Mouse (Mus musculus) embryonic facial prominence, embryonic 10.5 days (tissue): Measurements from ENCODE around the gene Rph3al. TPM values are rescaled to one million over a fixed set of nuclear protein-coding genes. Genes with fewer than 3 reads are reported as not detected.

ENCODE experiments used
- DNase-seq: peaks from one replicate; pipeline ENCODE4 v3.0.0-alpha.2; 2017; ENCODE audit warnings: low spot score
- H3K27ac ChIP-seq: fragments of 300-500 bp; sonication (generic); replicated peaks from 2 replicates; pipeline ENCODE4 v1.5.1; 2016; ENCODE audit warnings: mild to moderate bottlenecking
- H3K27me3 ChIP-seq: fragments of 300-500 bp; sonication (generic); replicated peaks from 2 replicates; pipeline ENCODE4 v1.6.1; 2016; ENCODE audit warnings: low read depth, mild to moderate bottlenecking; ENCODE audit not compliant: poor library complexity, severe bottlenecking
- H3K36me3 ChIP-seq: fragments of 300-500 bp; sonication (generic); replicated peaks from 2 replicates; pipeline ENCODE4 v1.6.1; 2016; ENCODE audit warnings: mild to moderate bottlenecking, moderate library complexity
- H3K4me1 ChIP-seq: fragments of 300-500 bp; sonication (generic); 2 replicates; pipeline ENCODE4 v1.6.1; 2016
- H3K4me3 ChIP-seq: fragments of 300-500 bp; sonication (generic); 2 replicates; pipeline ENCODE4 v1.5.1; 2016; ENCODE audit warnings: mild to moderate bottlenecking, moderate library complexity
- H3K9me3 ChIP-seq: fragments of 300-500 bp; sonication (generic); 2 replicates; pipeline ENCODE4 v1.6.1; 2016; ENCODE audit warnings: mild to moderate bottlenecking
- WGBS: fragments of 180-500 bp; shearing (Covaris S2); methylation state at CpG from one replicate; pipeline ENCODE4 v1.1.7; 2016; 5-methylcytosine and 5-hydroxymethylcytosine counted together
- polyA plus RNA-seq: library from polyadenylated mRNA; unstranded; fragments of >200 nt; fragmentation: Nextera tagmentation; extraction: Ambion mirVana; gene quantifications from 2 replicates; pipeline ENCODE4 v1.2.1, GENCODE M21; 2016

The Rph3al gene
- polyA plus RNA-seq, 1 experiment from 2014 or later, result 3.5 TPM

DNA sequence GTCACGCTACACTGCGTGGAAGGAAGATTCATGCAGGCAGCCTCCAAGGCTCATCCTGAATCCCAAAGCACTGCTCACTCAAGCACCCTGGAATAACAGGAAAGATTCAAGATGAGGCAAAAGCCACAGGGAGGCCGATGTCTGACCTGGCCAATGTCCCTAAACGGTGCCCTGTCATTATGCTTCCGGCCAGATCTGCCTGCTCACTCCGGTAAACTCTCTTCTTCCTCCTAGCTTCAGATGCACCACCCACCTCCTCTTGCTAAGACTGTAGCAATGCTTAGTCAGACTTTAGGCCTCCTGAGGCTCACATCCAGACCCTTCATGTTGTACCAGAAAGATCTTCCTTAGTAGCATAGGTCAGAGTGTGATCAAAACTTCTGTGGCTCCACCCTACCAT, 19.1 kb downstream of the Rph3al start:
- H3K4me1 ChIP-seq, result peaks cover 30% of the 10 kb centered on the region
- H3K36me3 ChIP-seq, result no peaks in the 10 kb centered on the region
- H3K27ac ChIP-seq, result no peak overlapping the region
- H3K4me3 ChIP-seq, result no peak overlapping the region
- H3K27me3 ChIP-seq, result 0 out of 2 replicates have a peak, but pooled peaks cover 3% of the 10 kb centered on the region
- no peak for DNase-seq
- 93% methylated on average over 6 of the region's 6 CpGs for WGBS
- H3K9me3 ChIP-seq, result no peaks in the 10 kb centered on the region

GRCm38 (mm10) chr11:75917340-75917739, 20.9 kb downstream of the Rph3al start:
- 86% methylated on average over 3 of the region's 3 CpGs for WGBS
- Histone ChIP-seq H3K36me3 (no peaks in the 10 kb centered on the region), H3K9me3 (no peaks in the 10 kb centered on the region), H3K27ac (no peak overlapping the region), H3K4me1 (peaks cover 26% of the 10 kb centered on the region), H3K27me3 (no peaks in the 10 kb centered on the region), H3K4me3 (no peak overlapping the region)
- DNase-seq, result no peak

- 70% methylated on average over 3 of the region's 3 CpGs for WGBS
- DNase-seq, result peak; percentile 28
Measured at GRCm38 (mm10) chr11:75913953-75914352, 24.3 kb downstream of the Rph3al start.

GRCm38 (mm10) chr11:75912944-75913657, 25.1 kb downstream of the Rph3al start:
- Histone ChIP-seq H3K9me3 (peaks cover 9% of the 10 kb centered on the region; the same call in 1 of the 2 replicates), H3K36me3 (no peaks in the 10 kb centered on the region), H3K27me3 (no peaks in the 10 kb centered on the region), H3K4me1 (peaks cover 11% of the 10 kb centered on the region; the same call in 1 of the 2 replicates), H3K4me3 (no peak overlapping the region), H3K27ac (no peak overlapping the region)
- peak; percentile 82 for DNase-seq
- 56% methylated on average over 10 of the region's 10 CpGs for WGBS

More at GRCm38 (mm10) chr11:75913953-75914352, 24.3 kb downstream of the Rph3al start:
- H3K4me3 ChIP-seq, result no peak overlapping the region
- H3K9me3 ChIP-seq, result peaks cover 9% of the 10 kb centered on the region; the same call in 1 of the 2 replicates
- H3K36me3 ChIP-seq, result no peaks in the 10 kb centered on the region
- H3K27me3 ChIP-seq, result no peaks in the 10 kb centered on the region
- H3K27ac ChIP-seq, result no peak overlapping the region
- peaks cover 11% of the 10 kb centered on the region; the same call in 1 of the 2 replicates for H3K4me1 ChIP-seq

- H3K27me3 ChIP-seq, result no peaks in the 10 kb centered on the region
- WGBS, result 92% methylated on average over 1 of the region's 1 CpGs
- H3K27ac ChIP-seq, result no peak overlapping the region
- no peak overlapping the region for H3K4me3 ChIP-seq
- peaks cover 19% of the 10 kb centered on the region for H3K4me1 ChIP-seq
- no peak for DNase-seq
- no peaks in the 10 kb centered on the region for H3K36me3 ChIP-seq
- H3K9me3 ChIP-seq, result peaks cover 9% of the 10 kb centered on the region; the same call in 1 of the 2 replicates
Measured at GRCm38 (mm10) chr11:75911962-75912361, 26.3 kb downstream of the Rph3al start.

- no peak for DNase-seq
- H3K4me1 ChIP-seq, result peaks cover 22% of the 10 kb centered on the region
- peaks cover 9% of the 10 kb centered on the region; the same call in 1 of the 2 replicates for H3K9me3 ChIP-seq
- no peak overlapping the region for H3K4me3 ChIP-seq
- no peaks in the 10 kb centered on the region for H3K36me3 ChIP-seq
- no peak overlapping the region for H3K27ac ChIP-seq
- H3K27me3 ChIP-seq, result no peaks in the 10 kb centered on the region
- WGBS, result 89% methylated on average over 9 of the region's 9 CpGs
Measured at GRCm38 (mm10) chr11:75909702-75910429, 28.4 kb downstream of the Rph3al start.

DNA sequence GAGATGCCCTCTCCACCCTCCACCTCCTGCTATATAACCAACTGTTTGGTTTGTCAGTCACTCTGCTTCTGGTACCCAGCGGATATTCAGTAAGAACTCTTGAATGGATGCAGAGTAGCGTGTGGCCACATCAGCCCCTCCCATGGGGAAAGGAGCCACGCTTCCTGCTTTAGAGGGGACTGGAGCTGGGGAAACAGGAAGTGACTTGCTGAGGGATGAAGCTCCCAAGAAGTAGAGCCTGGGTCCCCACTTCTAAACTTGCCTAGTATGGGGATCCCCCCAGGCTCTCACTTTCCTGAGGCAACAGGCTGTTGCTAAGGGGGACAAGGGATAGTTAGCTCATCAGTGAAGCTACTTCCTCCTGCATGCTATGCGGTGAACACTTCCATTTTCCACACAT, 30.8 kb downstream of the Rph3al start:
- DNase-seq, result no peak
- Histone ChIP-seq H3K36me3 (no peaks in the 10 kb centered on the region), H3K4me3 (no peak overlapping the region), H3K9me3 (peaks cover 9% of the 10 kb centered on the region; the same call in 1 of the 2 replicates), H3K4me1 (peaks cover 27% of the 10 kb centered on the region), H3K27ac (no peak overlapping the region), H3K27me3 (no peaks in the 10 kb centered on the region)
- 71% methylated on average over 4 of the region's 4 CpGs for WGBS

- 50% methylated on average over 12 of the region's 12 CpGs for WGBS
- H3K36me3 ChIP-seq, result no peaks in the 10 kb centered on the region
- DNase-seq, result no peak
- H3K27ac ChIP-seq, result no peak overlapping the region
- H3K4me3 ChIP-seq, result no peak overlapping the region
- no peaks in the 10 kb centered on the region for H3K27me3 ChIP-seq
- H3K9me3 ChIP-seq, result peaks cover 4% of the 10 kb centered on the region; the same call in 1 of the 2 replicates
- peaks cover 29% of the 10 kb centered on the region for H3K4me1 ChIP-seq
Measured at GRCm38 (mm10) chr11:75906556-75906955, 31.7 kb downstream of the Rph3al start.

DNA sequence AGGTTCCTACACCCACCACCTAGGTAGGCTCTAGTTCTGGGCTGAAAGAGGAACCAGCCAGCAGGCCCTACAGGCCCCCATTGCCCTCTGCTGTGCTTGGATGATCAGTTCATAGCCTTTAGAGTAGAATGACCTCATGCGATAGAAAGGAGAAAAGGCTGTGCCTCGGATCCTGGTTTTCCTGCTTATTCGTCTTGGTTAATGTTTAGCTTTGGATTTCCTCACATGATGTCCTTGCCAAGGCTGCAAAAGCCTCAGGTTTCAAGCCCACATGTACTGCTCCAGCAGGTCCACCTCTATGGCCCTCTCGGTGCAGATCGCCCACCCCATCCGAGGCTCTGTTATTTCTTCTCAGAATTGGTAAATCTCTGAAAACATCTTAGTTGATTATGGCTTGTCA, 33.2 kb downstream of the Rph3al start:
- peaks cover 5% of the 10 kb centered on the region; the same call in 1 of the 2 replicates for H3K27me3 ChIP-seq
- H3K9me3 ChIP-seq, result no peaks in the 10 kb centered on the region
- 81% methylated on average over 6 of the region's 6 CpGs for WGBS
- H3K4me3 ChIP-seq, result no peak overlapping the region
- DNase-seq, result no peak
- H3K36me3 ChIP-seq, result no peaks in the 10 kb centered on the region
- H3K27ac ChIP-seq, result peak overlapping the region; percentile 52
- H3K4me1 ChIP-seq, result peaks cover 37% of the 10 kb centered on the region

- DNase-seq, result peak; percentile 22
- peak overlapping the region; percentile 52 for H3K27ac ChIP-seq
- WGBS, result 42% methylated on average over 5 of the region's 5 CpGs
Measured at GRCm38 (mm10) chr11:75904501-75904900, 33.7 kb downstream of the Rph3al start.

GRCm38 (mm10) chr11:75903486-75903885, 34.7 kb downstream of the Rph3al start:
- Histone ChIP-seq H3K27ac (no peak overlapping the region), H3K4me1 (peaks cover 49% of the 10 kb centered on the region), H3K9me3 (no peaks in the 10 kb centered on the region), H3K36me3 (no peaks in the 10 kb centered on the region), H3K4me3 (no peak overlapping the region), H3K27me3 (peaks cover 5% of the 10 kb centered on the region; the same call in 1 of the 2 replicates)
- WGBS, result 74% methylated on average over 3 of the region's 3 CpGs
- peak; percentile 47 for DNase-seq

More at GRCm38 (mm10) chr11:75904501-75904900, 33.7 kb downstream of the Rph3al start:
- Histone ChIP-seq H3K4me1 (peaks cover 42% of the 10 kb centered on the region), H3K27me3 (peaks cover 5% of the 10 kb centered on the region; the same call in 1 of the 2 replicates), H3K36me3 (no peaks in the 10 kb centered on the region), H3K9me3 (no peaks in the 10 kb centered on the region), H3K4me3 (no peak overlapping the region)

- DNase-seq, result no peak
- H3K4me1 ChIP-seq, result peaks cover 37% of the 10 kb centered on the region
- no peak overlapping the region for H3K27ac ChIP-seq
- no peaks in the 10 kb centered on the region for H3K9me3 ChIP-seq
- WGBS, result 72% methylated on average over 6 of the region's 6 CpGs
- H3K4me3 ChIP-seq, result no peak overlapping the region
- H3K27me3 ChIP-seq, result peaks cover 5% of the 10 kb centered on the region; the same call in 1 of the 2 replicates
- H3K36me3 ChIP-seq, result no peaks in the 10 kb centered on the region
Measured at GRCm38 (mm10) chr11:75901339-75901738, 36.9 kb downstream of the Rph3al start.
